Mouse (Mus musculus) embryonic fibroblast, embryonic 13.5 days (primary cell): ENCODE results near the gene Creb1. TPM values are rescaled to one million over a fixed set of nuclear protein-coding genes. Genes with fewer than 3 reads are reported as not detected.

ENCODE experiments used
- H3K27ac ChIP-seq: 2 replicates; pipeline ENCODE4 v1.5.1; 2012; ENCODE audit warnings: low read length, control low read depth, inconsistent platforms; ENCODE audit not compliant: insufficient read depth
- H3K4me1 ChIP-seq: 2 replicates; pipeline ENCODE4 v1.6.1; 2011; ENCODE audit warnings: low read length; ENCODE audit not compliant: control insufficient read depth, insufficient read depth
- H3K4me3 ChIP-seq: 2 replicates; pipeline ENCODE4 v1.5.1; 2011; ENCODE audit warnings: mild to moderate bottlenecking, control low read depth, low read length; ENCODE audit not compliant: insufficient read depth
- CTCF ChIP-seq: IDR thresholded peaks from 2 replicates; pipeline ENCODE4 v1.5.1; 2011; ENCODE audit warnings: mild to moderate bottlenecking, control low read depth, low read length, moderate library complexity, borderline replicate concordance; ENCODE audit not compliant: insufficient read depth
- POLR2A ChIP-seq: IDR thresholded peaks from 2 replicates; pipeline ENCODE4 v1.6.1; 2011; ENCODE audit warnings: low read depth, mild to moderate bottlenecking, control low read depth, low read length, moderate library complexity
- polyA plus RNA-seq: library from polyadenylated mRNA; stranded (reverse); fragments of >200 nt; gene quantifications from 2 replicates; pipeline ENCODE4 v1.2.4, GENCODE M21; 2011; ENCODE audit warnings: low read depth; ENCODE audit not compliant: missing spikeins, insufficient read length

Gene Creb1
- polyA plus RNA-seq, 1 experiment = 45.1 TPM

DNA sequence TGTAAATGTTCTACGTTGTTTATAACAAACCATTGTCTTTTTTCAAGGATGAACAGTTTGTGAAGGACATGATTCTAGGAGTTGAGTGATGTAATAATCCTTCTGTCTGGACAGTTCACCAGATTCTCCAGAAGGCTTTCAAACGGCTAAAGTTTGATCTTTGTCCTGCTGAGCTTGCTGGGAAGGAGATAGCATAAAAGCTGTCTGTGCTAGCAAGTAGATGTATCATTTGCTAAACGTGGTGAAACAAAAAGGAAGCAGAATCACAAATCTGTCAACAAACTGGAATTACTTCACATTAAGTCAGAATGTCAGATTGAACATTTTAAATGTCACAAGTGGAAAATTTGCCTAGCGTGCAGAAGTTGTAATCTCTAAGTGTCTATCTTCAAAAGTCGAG, 66.5 kb downstream of the Creb1 start:
- TF ChIP-seq POLR2A = no peak
- no peak for TF ChIP-seq CTCF
- Histone ChIP-seq H3K4me1 (peaks cover 4% of the 10 kb centered on the region; the same call in 1 of the 2 replicates), H3K4me3 (no peak overlapping the region), H3K27ac (no peak overlapping the region)

DNA sequence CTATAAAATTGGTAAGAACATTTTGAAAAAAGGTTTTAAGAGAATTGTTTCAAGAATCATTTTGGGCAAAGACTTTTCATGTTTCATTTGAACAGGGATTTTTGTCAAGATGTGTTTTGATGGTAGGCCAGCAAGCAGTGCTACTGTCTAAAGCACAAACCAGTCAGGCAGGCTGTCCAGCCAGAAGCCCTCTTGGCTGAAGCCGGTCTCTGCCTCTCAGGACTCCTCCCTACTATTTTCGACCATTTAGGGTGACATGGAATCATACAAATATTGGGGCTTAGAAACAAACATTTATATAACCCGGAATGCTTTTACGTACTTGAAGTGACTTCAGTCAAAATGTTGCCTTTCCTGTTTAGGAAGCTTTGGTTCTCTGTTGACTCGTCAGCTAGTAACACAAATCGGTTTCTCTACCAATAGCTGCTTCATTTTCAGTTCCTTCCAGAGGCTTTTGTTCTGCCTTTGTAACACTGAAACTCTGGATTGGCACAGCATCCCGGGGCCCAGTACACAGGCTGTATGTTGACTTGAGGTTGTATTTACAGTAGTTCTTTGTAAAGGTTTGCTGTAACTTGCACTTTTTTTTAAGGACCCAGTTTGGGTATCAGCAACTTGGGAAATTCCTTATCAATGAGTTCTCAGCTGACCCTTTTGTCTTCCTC, 68.1 kb downstream of the Creb1 start:
- H3K4me1 ChIP-seq = peaks cover 4% of the 10 kb centered on the region; the same call in 1 of the 2 replicates
- TF ChIP-seq CTCF (no peak), POLR2A (no peak)
- H3K4me3 ChIP-seq = no peak overlapping the region
- H3K27ac ChIP-seq = peak overlapping the region; percentile 76

DNA sequence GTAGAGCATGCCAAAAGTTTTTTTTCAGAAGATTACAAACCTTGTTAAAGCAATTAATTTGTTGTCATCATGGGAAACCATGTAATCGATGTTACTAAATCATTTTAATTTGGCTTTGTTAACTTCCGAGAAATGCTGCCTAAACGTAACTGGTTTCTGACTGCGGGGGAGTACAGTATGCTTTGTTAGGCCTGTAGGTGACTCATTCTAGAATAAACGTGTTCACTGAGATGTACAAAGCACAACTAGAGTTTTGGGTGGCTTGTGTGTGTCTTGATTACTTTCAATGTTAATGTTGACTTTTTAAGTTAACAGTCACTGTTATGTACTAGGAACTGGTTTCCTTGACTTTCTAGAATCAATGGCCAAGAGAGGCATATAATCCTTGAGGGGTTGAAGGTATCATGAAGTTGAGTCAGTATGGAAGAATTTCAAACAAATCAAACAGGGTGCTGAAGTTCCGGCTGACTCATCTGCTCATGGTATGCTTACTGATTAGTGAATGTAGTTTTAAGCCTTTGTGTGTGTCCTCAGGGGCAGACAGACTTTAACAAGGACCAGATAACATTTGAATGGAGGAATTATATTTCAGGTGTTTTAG, 68.9 kb downstream of the Creb1 start:
- TF ChIP-seq POLR2A (no peak), CTCF (no peak)
- Histone ChIP-seq H3K4me3 (no peak overlapping the region), H3K4me1 (peaks cover 4% of the 10 kb centered on the region; the same call in 1 of the 2 replicates)

DNA sequence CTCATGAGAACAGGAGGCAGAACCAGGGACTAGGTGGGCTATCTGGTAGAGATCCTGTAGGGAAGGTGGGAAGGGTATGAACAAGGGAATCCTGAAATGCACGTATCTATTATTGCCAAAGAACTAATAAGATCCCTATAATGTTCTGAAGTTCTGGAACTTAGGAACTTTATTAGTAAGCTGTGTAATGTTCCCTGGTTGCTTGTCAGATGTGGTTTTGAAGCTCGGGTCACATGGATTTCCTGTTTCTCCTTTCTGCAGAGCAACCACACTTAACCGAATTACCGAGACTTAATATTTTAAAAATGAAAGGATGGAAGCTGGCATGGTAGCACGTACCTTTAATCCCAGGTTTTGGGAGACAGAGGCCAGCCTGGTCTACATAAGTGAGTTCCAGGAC, 70.9 kb downstream of the Creb1 start:
- no peak overlapping the region for H3K4me3 ChIP-seq
- TF ChIP-seq POLR2A (no peak), CTCF (no peak)
- no peak overlapping the region for H3K27ac ChIP-seq
- peaks cover 4% of the 10 kb centered on the region; the same call in 1 of the 2 replicates for H3K4me1 ChIP-seq

More for the DNA sequence above, 68.9 kb downstream of the Creb1 start:
- H3K27ac ChIP-seq = peak overlapping the region; percentile 94

DNA sequence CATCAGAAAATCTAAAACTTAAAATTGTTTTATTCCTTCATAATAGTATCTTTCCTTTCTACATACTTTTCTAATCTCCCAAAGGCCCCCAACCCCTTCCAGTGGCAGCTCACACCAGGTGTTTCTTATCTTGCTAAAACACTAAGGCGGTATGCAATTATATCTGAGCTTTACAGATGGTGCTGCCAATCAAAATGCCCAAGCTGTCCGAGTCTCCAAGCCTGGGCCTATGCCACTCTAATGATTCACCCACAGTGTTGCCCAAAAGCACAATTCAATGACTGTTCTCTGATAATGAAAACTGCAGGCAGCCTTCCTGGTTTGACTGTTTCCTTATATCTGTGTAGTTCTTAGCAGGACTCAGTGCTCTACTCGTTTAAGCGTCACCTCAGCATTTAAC, 76.7 kb downstream of the Creb1 start:
- Histone ChIP-seq H3K4me3 (no peak overlapping the region), H3K4me1 (peaks cover 3% of the 10 kb centered on the region; the same call in 1 of the 2 replicates), H3K27ac (no peak overlapping the region)
- TF ChIP-seq CTCF (no peak), POLR2A (no peak)

DNA sequence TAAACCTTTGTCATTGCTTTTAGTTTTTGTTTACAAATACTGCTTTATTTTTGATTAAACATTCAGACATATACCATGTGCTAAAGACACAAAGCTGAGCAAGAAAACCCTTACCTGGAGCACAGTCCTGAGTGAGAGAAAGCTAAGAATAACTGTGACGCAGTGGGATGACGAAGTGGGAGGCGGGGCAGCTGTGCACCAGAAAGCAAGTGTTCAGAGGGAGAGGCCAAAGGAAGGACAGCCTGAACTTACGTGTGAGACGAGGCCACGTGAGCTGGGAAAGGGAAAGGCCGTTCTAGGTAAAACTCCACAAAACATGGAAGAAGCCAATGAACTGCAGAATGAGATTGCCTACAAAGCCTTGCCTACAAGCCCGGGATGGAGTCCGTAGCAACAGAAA, 77.5 kb downstream of the Creb1 start:
- no peak for TF ChIP-seq CTCF
- TF ChIP-seq POLR2A = no peak
- no peak overlapping the region for H3K4me3 ChIP-seq

DNA sequence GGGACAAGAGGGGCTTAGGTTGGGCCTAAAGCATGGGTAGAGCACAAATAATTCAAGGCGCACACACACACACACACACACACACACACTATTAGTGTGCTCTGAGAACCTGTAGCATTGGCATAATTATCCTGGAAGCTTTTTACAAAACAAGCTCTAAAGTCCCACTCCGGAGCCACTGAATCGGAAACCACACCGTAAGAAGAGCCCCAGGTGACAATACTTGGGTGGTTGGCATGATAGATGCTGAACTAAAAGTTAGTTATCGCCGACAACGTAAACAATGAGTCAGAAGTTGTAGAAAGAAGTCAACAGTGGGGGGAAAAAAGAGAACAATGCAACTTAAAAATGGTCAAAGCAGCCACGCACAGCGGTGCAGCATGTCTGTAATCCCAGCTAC, 81.9 kb downstream of the Creb1 start:
- Histone ChIP-seq H3K4me1 (peaks cover 15% of the 10 kb centered on the region), H3K27ac (no peak overlapping the region), H3K4me3 (no peak overlapping the region)
- no peak for TF ChIP-seq POLR2A
- TF ChIP-seq CTCF = no peak

More for the DNA sequence above, 77.5 kb downstream of the Creb1 start:
- H3K27ac ChIP-seq = no peak overlapping the region
- H3K4me1 ChIP-seq = peaks cover 5% of the 10 kb centered on the region; the same call in 1 of the 2 replicates

DNA sequence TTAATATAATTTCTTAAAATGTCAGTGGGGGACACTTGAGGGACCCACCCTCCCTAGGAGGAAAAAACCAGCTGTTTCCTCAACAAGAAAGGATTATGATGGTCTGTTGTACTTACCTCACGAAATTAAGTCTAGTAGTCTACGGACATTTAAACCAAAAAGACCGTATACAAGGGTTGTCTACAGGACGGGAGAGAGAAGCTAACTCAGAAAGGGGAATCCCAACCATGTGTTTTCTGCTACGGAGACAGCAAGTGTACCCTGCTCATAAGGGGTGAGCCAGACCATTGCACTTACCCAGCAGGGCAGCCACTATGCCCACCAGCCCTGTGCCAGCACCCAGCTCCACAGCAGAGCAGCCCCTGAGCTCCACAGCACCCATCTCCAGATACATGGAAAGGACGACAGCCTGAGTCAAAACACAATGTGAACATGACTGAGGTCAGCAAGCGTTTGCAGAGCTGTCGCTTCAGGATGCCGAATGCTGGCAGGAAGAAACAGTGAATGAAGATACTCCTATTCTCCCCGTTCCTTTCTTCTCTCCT, 82.4 kb downstream of the Creb1 start:
- peaks cover 15% of the 10 kb centered on the region for H3K4me1 ChIP-seq
- H3K27ac ChIP-seq = peak overlapping the region; percentile 90
- H3K4me3 ChIP-seq = no peak overlapping the region
- TF ChIP-seq POLR2A (no peak), CTCF (no peak)

DNA sequence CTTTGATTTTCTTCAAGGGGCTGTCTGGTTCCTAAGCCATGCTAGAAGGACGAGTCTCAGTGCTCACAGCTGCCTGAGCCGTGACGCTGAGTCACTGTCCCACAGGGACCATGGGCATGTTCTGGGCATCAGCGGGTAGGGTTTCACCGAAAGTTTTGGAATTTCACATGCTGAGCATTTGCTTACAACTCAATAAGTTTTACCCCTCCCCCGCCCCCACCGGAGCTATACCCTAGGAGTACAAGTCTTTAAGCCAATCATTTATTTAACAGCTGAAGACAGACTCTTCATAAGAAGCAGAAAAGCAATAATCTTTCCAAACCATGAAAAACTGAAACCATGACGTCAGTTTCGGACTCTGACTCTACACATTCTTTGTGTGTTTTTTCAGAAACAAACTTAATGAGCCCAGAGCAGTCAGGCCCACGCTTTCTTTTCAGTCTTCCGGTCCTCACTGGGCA, 83.1 kb downstream of the Creb1 start:
- no peak for TF ChIP-seq CTCF
- peak; percentile 18; the same call in 1 of the 2 replicates for TF ChIP-seq POLR2A
- Histone ChIP-seq H3K4me3 (peak overlapping the region; percentile 9; the same call in 1 of the 2 replicates), H3K27ac (peak overlapping the region; percentile 90), H3K4me1 (peaks cover 18% of the 10 kb centered on the region)

DNA sequence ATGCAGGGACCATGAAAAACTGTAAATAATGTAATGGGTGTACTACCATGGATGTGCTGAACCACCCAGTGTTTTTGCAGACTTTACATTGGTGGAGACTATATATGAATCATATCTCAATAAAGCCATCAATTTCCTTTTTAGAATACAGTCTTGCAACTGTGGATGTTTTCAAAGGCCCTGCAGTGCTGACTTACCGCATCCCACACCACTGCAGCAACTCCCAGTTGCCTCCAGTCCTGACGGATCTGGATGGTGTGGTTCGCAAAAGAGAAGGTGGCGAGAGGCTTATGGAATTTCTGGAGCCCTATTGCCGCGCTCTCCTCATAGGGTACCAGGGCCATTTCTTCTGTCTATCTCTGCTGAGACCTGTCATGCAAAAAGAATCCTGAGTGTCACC, 83.6 kb downstream of the Creb1 start:
- Histone ChIP-seq H3K4me3 (peak overlapping the region; percentile 78), H3K4me1 (peaks cover 21% of the 10 kb centered on the region), H3K27ac (peak overlapping the region; percentile 90)
- peak; percentile 48; the same call in 1 of the 2 replicates for TF ChIP-seq POLR2A
- TF ChIP-seq CTCF = no peak
